Mouse (Mus musculus) forebrain, embryonic 13.5 days (tissue): ENCODE results near the gene Fars2. TPM values are rescaled to one million over a fixed set of nuclear protein-coding genes. Genes with fewer than 3 reads are reported as not detected.
A peak's percentile ranks its signal among the peaks of the same experiment; 100 is the strongest.

Source experiments
- ATAC-seq: fragments of 200-750 bp; cut with Nextera tagmentation; 2 replicates; pipeline ENCODE4 v1.8.0; 2017
- H3K27ac ChIP-seq: fragments of 300-500 bp; sonication (generic); 2 replicates; pipeline ENCODE4 v1.5.1; 2015; ENCODE audit warnings: inconsistent platforms, mild to moderate bottlenecking, moderate library complexity
- H3K27me3 ChIP-seq: fragments of 300-500 bp; sonication (generic); 2 replicates; pipeline ENCODE4 v1.6.1; 2015; ENCODE audit warnings: mild to moderate bottlenecking, inconsistent platforms
- H3K36me3 ChIP-seq: fragments of 300-500 bp; sonication (generic); 2 replicates; pipeline ENCODE4 v1.6.1; 2015; ENCODE audit warnings: mild to moderate bottlenecking, inconsistent platforms; ENCODE audit not compliant: poor library complexity, severe bottlenecking
- H3K4me1 ChIP-seq: fragments of 300-500 bp; sonication (generic); 2 replicates; pipeline ENCODE4 v1.6.1; 2015; ENCODE audit warnings: inconsistent platforms
- H3K4me2 ChIP-seq: fragments of 300-500 bp; sonication (generic); 2 replicates; pipeline ENCODE4 v1.6.1; 2015; ENCODE audit warnings: inconsistent platforms, mild to moderate bottlenecking, moderate library complexity
- H3K4me3 ChIP-seq: fragments of 300-500 bp; sonication (generic); 2 replicates; pipeline ENCODE4 v1.5.1; 2015; ENCODE audit warnings: mild to moderate bottlenecking, inconsistent platforms
- H3K9ac ChIP-seq: fragments of 300-500 bp; sonication (generic); 2 replicates; pipeline ENCODE4 v1.6.1; 2015; ENCODE audit warnings: mild to moderate bottlenecking, inconsistent platforms
- H3K9me3 ChIP-seq: fragments of 300-500 bp; sonication (generic); replicated peaks from 2 replicates; pipeline ENCODE4 v1.6.1; 2016; ENCODE audit warnings: inconsistent platforms
- WGBS: fragments of 180-500 bp; shearing (Covaris S2); methylation state at CpG from one replicate; pipeline ENCODE4 v1.1.7; 2015; 5-methylcytosine and 5-hydroxymethylcytosine counted together
- polyA plus RNA-seq: library from polyadenylated mRNA; unstranded; fragments of >200 nt; fragmentation: Nextera tagmentation; extraction: Ambion mirVana; gene quantifications from 2 replicates; pipeline ENCODE4 v1.2.1, GENCODE M21; 2015

Gene Fars2
- polyA plus RNA-seq: 31.1 and 32.6 TPM in 2 replicates

DNA sequence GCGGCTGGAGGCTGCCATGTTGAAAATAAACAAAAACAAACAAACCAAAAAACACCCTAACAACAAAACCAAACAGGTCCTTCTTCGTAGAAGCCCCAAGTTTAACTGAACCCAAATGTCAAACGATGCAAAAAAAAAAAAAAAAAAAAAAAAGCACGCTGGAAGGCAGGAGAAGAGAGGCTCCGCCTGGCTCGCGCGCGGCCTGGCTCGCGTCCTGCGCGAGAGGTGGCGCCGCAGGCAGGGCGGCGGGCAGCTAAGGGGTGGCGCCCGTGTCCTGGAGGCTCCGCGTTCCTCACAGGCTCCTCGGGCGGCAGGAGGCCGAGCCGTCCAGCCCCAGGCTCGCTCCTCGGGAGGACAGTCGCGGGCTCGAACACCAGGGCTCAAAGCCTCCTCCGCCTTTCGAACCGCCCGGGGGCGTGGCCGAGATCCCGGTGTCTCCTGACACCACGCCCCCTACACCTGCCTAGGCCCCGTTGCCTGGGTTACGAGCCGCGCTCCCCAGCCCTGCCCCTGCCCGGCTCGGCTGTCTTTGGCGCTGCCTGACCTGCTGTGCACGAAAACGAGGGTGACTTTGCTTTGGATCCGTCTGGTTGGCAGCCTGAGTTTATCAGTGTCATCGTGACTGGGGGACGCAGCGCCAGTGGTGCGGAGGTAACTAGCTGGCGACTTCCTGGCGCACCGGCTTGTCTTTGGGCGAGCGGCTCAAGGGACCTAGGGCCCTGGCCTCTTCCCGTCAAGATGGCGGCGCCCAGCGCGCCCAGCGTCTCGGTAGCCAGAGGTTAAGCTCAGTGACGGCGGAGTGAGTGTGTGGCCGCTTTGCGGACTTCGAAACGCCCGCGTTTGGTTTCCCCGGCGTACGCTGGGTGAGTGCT lies at the start of gene Fars2, which contains the start of gene Lyrm4:
Fars2 (plus strand) TSS at position 270 of the 872 bp plus-strand sequence.
Lyrm4 (minus strand) TSS at position 384 of the 872 bp plus-strand sequence.
- peak within 1 kb of the TSS; percentile 78 for H3K9ac ChIP-seq
- H3K9me3 ChIP-seq: no peaks in the 10 kb centered on the region
- H3K4me2 ChIP-seq: peak within 1 kb of the TSS; percentile 91
- H3K27me3 ChIP-seq: no peaks in the 10 kb centered on the region
- H3K27ac ChIP-seq: peak within 1 kb of the TSS; percentile 97
- H3K4me3 ChIP-seq: peak within 1 kb of the TSS; percentile 73
- peaks cover 19% of the 10 kb centered on the region for H3K4me1 ChIP-seq
- peak; percentile 99 for ATAC-seq
- H3K36me3 ChIP-seq: no peaks in the 10 kb centered on the region
- under 1% methylated on average over 74 of the region's 75 CpGs for WGBS

GRCm38 (mm10) chr13:36074484-36074883 lies 42.7 kb upstream of the Fars2 start:
- Histone ChIP-seq H3K27me3 (no peaks in the 10 kb centered on the region), H3K9ac (no peak overlapping the region), H3K36me3 (0 out of 2 replicates have a peak, but pooled peaks cover 3% of the 10 kb centered on the region), H3K4me3 (no peak overlapping the region), H3K9me3 (no peaks in the 10 kb centered on the region), H3K27ac (no peak overlapping the region), H3K4me1 (no peaks in the 10 kb centered on the region), H3K4me2 (no peak overlapping the region)
- 89% methylated on average over 3 of the region's 3 CpGs for WGBS
- no peak for ATAC-seq

GRCm38 (mm10) chr13:36081591-36081990 lies 35.6 kb upstream of the Fars2 start:
- WGBS: 93% methylated on average over 3 of the region's 3 CpGs
- 0 out of 2 replicates have a peak, but pooled peaks cover 3% of the 10 kb centered on the region for H3K36me3 ChIP-seq
- H3K27ac ChIP-seq: no peak overlapping the region
- ATAC-seq: no peak
- H3K4me2 ChIP-seq: no peak overlapping the region
- no peaks in the 10 kb centered on the region for H3K27me3 ChIP-seq
- no peak overlapping the region for H3K9ac ChIP-seq
- no peak overlapping the region for H3K4me3 ChIP-seq
- no peaks in the 10 kb centered on the region for H3K4me1 ChIP-seq
- H3K9me3 ChIP-seq: no peaks in the 10 kb centered on the region

DNA sequence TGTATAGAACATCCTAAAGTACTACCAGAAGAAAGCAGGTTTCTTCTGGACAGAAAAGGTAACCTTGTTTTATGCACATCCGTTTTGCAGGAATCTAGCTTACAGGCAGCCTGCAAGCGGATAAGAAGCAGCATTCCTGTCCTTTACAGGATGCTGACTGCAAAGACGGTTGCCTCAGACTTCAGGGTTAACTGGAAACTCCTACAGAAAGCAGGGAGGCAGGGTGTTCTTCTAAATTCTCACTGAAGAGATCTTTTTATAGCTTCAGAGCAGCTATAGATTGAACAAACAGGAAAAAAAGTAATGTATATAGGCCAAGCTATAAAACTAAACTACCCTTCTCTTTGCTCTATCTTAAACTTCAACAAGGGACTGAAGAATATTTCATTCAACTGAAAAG lies 32.5 kb upstream of the Fars2 start:
- H3K9me3 ChIP-seq: no peaks in the 10 kb centered on the region
- WGBS: 92% methylated on average over 3 of the region's 3 CpGs
- no peak for ATAC-seq
- no peak overlapping the region for H3K9ac ChIP-seq
- no peak overlapping the region for H3K4me2 ChIP-seq
- peaks cover 14% of the 10 kb centered on the region for H3K36me3 ChIP-seq
- H3K27me3 ChIP-seq: no peaks in the 10 kb centered on the region
- no peak overlapping the region for H3K27ac ChIP-seq
- H3K4me3 ChIP-seq: no peak overlapping the region
- H3K4me1 ChIP-seq: no peaks in the 10 kb centered on the region

DNA sequence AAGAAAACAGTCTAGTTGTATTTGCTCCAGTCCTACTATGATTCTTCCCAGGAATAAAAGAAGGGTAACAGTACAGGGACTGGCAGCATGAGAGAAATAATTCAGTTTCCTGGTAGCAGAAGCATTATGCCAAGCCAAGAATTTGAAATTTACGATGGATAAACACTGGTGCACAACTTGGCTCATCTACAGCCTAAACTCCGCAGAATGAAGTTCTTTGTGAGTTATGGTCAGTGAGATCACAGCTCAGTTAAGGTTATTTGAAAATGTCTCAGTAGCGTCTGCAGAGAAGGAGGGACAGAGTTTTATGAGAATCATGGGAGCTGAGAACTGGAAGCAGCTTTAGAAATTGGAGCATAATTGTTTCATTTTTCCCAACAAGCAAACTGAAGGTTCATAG lies 31.2 kb upstream of the Fars2 start:
- Histone ChIP-seq H3K27me3 (no peaks in the 10 kb centered on the region), H3K36me3 (peaks cover 27% of the 10 kb centered on the region), H3K4me3 (no peak overlapping the region), H3K4me2 (no peak overlapping the region), H3K9ac (no peak overlapping the region), H3K4me1 (no peaks in the 10 kb centered on the region), H3K27ac (no peak overlapping the region), H3K9me3 (no peaks in the 10 kb centered on the region)
- no peak for ATAC-seq
- WGBS: 92% methylated on average over 3 of the region's 3 CpGs

GRCm38 (mm10) chr13:36086608-36087391 lies 30.4 kb upstream of the Fars2 start:
- Histone ChIP-seq H3K27ac (no peak overlapping the region), H3K4me2 (no peak overlapping the region), H3K27me3 (no peaks in the 10 kb centered on the region), H3K9me3 (no peaks in the 10 kb centered on the region), H3K36me3 (peaks cover 35% of the 10 kb centered on the region), H3K9ac (no peak overlapping the region), H3K4me1 (no peaks in the 10 kb centered on the region), H3K4me3 (no peak overlapping the region)
- WGBS: 94% methylated on average over 5 of the region's 5 CpGs
- ATAC-seq: no peak

DNA sequence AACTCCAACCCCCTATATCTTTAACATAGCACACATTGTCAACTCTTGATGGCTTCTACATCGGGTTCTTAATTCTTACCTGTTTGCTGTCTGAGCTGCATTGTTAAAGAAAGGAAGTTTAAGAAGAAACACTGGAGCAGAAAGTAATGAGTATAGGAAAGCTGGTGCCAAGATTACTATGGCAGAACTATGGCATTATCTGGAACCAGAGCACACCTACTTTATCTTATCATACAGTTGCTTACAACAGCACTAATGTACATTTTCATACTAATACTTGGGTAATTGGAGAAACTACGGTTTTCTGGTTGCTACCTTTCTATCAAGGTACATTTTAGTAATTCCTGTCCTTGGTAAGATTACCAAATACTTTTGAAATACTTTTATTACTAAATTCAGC lies 29.8 kb upstream of the Fars2 start:
- Histone ChIP-seq H3K36me3 (peaks cover 35% of the 10 kb centered on the region), H3K9me3 (no peaks in the 10 kb centered on the region), H3K4me1 (no peaks in the 10 kb centered on the region), H3K4me2 (no peak overlapping the region), H3K9ac (no peak overlapping the region), H3K4me3 (no peak overlapping the region), H3K27ac (no peak overlapping the region), H3K27me3 (no peaks in the 10 kb centered on the region)
- 90% methylated on average over 2 of the region's 2 CpGs for WGBS
- no peak for ATAC-seq

GRCm38 (mm10) chr13:36088168-36088567 lies 29.0 kb upstream of the Fars2 start:
- Histone ChIP-seq H3K4me3 (no peak overlapping the region), H3K9me3 (no peaks in the 10 kb centered on the region), H3K4me2 (no peak overlapping the region), H3K27ac (no peak overlapping the region), H3K36me3 (peaks cover 35% of the 10 kb centered on the region), H3K9ac (no peak overlapping the region), H3K27me3 (no peaks in the 10 kb centered on the region), H3K4me1 (no peaks in the 10 kb centered on the region)
- no peak for ATAC-seq
- WGBS: 90% methylated on average over 4 of the region's 4 CpGs

GRCm38 (mm10) chr13:36096684-36097383 lies 20.4 kb upstream of the Fars2 start:
- no peak overlapping the region for H3K9ac ChIP-seq
- no peak overlapping the region for H3K4me3 ChIP-seq
- H3K27me3 ChIP-seq: no peaks in the 10 kb centered on the region
- H3K4me2 ChIP-seq: no peak overlapping the region
- peaks cover under 1% of the 10 kb centered on the region; the same call in 1 of the 2 replicates for H3K36me3 ChIP-seq
- H3K9me3 ChIP-seq: no peaks in the 10 kb centered on the region
- H3K27ac ChIP-seq: no peak overlapping the region
- ATAC-seq: no peak
- WGBS: 83% methylated on average over 5 of the region's 5 CpGs
- no peaks in the 10 kb centered on the region for H3K4me1 ChIP-seq

DNA sequence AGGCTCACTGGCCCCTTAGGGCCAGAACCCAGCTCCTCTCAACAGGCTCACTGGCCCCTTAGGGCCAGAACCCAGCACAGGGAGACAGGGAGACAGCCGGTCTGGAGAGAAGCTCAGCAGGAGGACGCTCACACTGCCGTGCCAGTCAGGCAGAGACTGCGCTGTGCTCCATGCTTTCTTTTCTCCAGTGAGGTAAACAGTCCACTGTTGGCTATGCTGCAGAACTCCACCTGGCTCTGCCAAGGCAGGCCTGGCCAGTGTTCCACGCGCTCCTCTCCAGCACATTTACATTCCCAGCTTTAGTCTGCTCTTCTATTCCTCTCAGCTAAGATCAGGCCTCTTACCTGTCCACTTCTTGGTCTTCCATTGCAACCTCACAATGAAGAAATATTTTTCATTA lies 11.6 kb upstream of the Fars2 start:
- no peak overlapping the region for H3K4me3 ChIP-seq
- no peaks in the 10 kb centered on the region for H3K9me3 ChIP-seq
- H3K36me3 ChIP-seq: no peaks in the 10 kb centered on the region
- 85% methylated on average over 6 of the region's 6 CpGs for WGBS
- no peak for ATAC-seq
- H3K27ac ChIP-seq: no peak overlapping the region
- H3K4me1 ChIP-seq: no peaks in the 10 kb centered on the region
- H3K9ac ChIP-seq: no peak overlapping the region
- no peak overlapping the region for H3K4me2 ChIP-seq
- no peaks in the 10 kb centered on the region for H3K27me3 ChIP-seq

DNA sequence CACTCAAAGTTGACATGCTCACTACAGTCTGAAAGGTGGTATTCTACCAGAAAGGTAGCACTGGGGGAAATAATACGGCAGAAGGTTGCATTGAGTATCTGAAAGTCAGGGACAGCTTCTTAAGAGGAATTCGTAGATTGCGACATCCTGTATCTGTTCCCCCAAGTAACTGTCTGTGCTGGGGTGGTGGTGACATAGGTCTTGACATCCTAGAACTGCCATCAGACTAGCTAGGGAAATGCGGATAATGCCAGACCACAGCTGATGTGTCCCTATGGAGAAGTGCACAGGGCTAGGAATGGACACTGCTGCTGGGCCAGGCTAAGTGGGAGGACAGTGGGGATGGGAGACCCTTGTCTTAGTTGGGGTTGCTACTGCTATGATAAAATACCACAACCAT lies 8.7 kb upstream of the Fars2 start:
- no peak overlapping the region for H3K9ac ChIP-seq
- H3K4me3 ChIP-seq: no peak overlapping the region
- ATAC-seq: no peak
- H3K4me1 ChIP-seq: no peaks in the 10 kb centered on the region
- no peak overlapping the region for H3K27ac ChIP-seq
- 96% methylated on average over 4 of the region's 4 CpGs for WGBS
- no peaks in the 10 kb centered on the region for H3K9me3 ChIP-seq
- H3K27me3 ChIP-seq: no peaks in the 10 kb centered on the region
- no peak overlapping the region for H3K4me2 ChIP-seq
- H3K36me3 ChIP-seq: no peaks in the 10 kb centered on the region

DNA sequence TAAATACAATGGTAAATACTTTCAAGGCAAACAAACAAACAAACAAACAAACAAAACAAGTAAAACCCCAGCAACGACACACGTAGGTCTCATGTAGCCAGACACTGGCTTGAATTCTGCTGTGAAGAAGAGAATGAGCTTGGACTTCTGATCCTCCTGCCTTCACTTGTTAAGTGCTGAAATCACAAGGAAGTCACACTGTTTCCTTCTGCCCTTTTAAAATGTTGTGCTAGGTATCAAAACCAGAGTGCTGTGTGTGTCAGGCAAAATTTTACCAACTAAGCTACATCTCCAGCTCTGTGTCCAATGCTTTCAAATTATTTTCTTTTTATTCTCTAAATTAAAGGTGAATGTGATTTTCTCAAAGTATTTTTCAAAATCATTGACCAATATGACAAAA lies 5.9 kb upstream of the Fars2 start:
- no peak for ATAC-seq
- WGBS: 96% methylated on average over 2 of the region's 2 CpGs

More for the DNA sequence above, 5.9 kb upstream of the Fars2 start:
- Histone ChIP-seq H3K4me2 (no peak overlapping the region), H3K27ac (no peak overlapping the region), H3K9ac (no peak overlapping the region), H3K4me3 (no peak overlapping the region), H3K9me3 (no peaks in the 10 kb centered on the region), H3K36me3 (no peaks in the 10 kb centered on the region), H3K27me3 (no peaks in the 10 kb centered on the region), H3K4me1 (peaks cover 8% of the 10 kb centered on the region)
